Mouse (Mus musculus) layer of hippocampus, postnatal 14 days (tissue): Measurements from ENCODE around the gene 1700028J19Rik. TPM values are rescaled to one million over a fixed set of nuclear protein-coding genes. Genes with fewer than 3 reads are reported as not detected.

Experiments used
- DNase-seq, 2 experiments: peaks; one replicate each; pipeline ENCODE4 v3.0.0; 2021 to 2022; ENCODE audit warnings: low spot score in 2 of 2, mixed read lengths in 1 of 2
- long read RNA-seq, 2 experiments: library from polyadenylated mRNA; stranded (forward); transcript quantifications; one replicate each; pipeline ENCODE4 v2.0.0; 2021
- total RNA-seq, 2 experiments: library from RNA; stranded (reverse); gene quantifications; 2 replicates each; pipeline ENCODE4 v1.2.3; 2021

1700028J19Rik gene
- total RNA-seq = 1 to 10 TPM; 1.4 to 1.5 TPM
- long read RNA-seq, experiment 1, partial matches to known transcripts = 1 of 1 reads
- long read RNA-seq, experiment 1, other reads (novel, unspliced or antisense) = 0 of 1 reads
- long read RNA-seq, experiment 2, partial matches to known transcripts = 0 of 1 reads
- long read RNA-seq, experiment 2, other reads (novel, unspliced or antisense) = 1 of 1 reads

DNA sequence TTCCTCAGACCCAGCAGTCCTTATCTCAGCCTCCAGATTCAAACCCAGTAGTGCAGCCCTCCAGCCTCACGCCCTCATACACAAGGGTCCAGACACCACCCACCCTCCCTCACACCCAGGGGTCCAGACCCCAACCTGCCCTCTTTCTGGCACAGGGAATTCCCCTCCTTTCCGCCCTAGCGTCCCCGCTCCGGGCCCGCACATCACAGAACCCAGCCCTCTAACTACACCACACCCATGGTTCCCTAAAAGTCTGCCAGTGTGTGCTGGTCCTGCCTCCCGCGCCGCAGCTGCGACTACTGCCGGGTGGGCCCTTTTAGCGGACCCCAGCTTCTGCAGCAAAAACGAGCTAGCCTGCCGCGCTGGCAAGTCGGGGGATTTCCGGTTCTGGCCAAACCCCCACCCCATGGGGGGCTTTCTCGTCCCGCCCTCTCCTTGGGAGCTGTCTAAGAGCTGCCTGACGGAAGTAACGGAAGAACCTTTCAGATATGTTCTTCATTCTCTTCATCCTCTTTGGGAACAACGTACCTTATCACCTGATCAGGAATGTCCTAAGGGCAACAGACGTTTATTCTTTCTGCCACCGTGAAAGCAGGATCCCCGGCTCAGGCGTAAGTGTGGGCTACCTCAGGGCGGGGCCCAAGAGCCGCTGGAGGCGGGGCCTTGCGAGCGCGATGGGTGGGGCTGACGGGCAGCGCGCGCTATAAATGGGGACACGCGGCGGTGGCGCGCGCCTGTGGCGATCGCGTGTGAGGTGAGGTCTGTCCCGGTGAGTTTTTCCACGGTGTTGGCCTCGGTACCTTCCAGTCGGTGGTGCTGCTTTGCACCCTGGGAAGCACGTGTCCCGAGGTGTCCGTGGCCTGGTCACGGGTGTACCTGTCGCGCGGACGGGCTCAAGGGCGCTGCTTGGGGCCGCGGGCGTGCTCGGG, at the start of gene 1700028J19Rik, which contains the start of gene 2410002F23Rik:
Gene 1700028J19Rik (minus strand): TSS at position 641 of the 929 bp plus-strand sequence.
Gene 2410002F23Rik (plus strand): TSS at position 668 of the 929 bp plus-strand sequence.
- peak; percentile 93 to 96 for DNase-seq

DNA sequence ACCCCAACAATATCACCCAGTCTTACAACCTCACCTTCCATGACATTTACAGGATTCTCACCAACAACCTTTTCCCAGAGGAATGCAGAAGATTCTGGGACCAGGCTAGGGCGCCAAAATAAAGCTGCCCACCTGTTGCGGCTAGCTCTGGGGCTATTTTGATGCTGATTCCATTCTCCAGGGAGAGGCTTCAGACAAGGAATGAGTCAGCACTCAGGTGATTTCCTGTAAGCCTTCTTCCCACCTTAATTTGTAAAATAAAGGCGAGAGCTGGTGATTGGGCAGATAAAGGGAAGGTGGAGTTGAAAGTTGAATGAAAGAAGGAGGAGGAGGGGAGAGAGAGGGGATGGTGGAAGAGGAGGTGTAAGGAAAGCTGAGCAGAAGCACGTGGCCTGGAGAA, 44.9 kb upstream of the 1700028J19Rik start:
- no peak for DNase-seq

DNA sequence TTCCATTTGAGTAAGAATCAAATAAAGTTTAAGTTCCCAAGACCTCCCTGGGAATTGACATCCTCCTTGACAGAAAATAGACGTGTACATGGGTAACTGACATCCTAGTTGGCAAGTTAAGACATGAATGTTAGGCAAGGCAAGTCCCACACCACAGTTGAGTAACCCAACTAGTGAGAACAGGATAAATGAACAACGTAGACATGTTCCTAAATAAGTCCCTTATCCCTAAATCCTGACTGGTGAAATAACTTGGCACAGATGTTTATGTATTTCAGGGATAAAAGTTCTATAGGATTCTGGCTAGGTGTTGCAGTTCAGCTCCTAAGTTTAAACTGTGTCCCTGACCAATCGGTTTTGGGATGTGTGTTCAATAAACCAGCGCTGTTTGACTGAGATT, 44.5 kb upstream of the 1700028J19Rik start:
- no peak for DNase-seq

- DNase-seq = no peak
These were observed 41.3 kb upstream of the 1700028J19Rik start for GRCm38 (mm10) chr7:44287760-44288159.

- DNase-seq = no peak
These were observed 35.1 kb upstream of the 1700028J19Rik start for GRCm38 (mm10) chr7:44281586-44281985.

GRCm38 (mm10) chr7:44280959-44281358, 34.5 kb upstream of the 1700028J19Rik start:
- DNase-seq = no peak

GRCm38 (mm10) chr7:44277250-44277622, 30.7 kb upstream of the 1700028J19Rik start:
- DNase-seq = peak in 1 of 2 experiments; percentile 57

- no peak for DNase-seq
These were observed 30.2 kb upstream of the 1700028J19Rik start for GRCm38 (mm10) chr7:44276461-44277249.

DNA sequence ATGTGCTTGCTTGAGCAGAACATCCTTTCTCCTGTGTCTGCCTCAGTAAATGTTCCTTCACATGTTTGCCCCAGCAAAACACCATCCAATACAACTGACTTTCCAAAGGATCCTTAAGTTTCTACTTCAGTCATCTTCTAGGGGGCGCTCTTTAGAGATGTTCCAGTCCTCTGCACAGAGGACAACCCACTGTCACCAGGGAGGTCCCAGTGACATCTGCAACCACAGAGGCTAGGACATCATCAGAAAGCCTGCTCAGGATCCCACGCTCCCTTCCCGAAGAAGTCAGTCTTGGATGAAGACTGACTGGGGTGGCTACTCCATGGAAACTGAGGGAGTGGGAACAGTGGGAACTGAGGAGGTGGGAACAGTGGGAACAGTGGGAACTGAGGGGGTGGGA, 29.1 kb upstream of the 1700028J19Rik start:
- DNase-seq = no peak

DNA sequence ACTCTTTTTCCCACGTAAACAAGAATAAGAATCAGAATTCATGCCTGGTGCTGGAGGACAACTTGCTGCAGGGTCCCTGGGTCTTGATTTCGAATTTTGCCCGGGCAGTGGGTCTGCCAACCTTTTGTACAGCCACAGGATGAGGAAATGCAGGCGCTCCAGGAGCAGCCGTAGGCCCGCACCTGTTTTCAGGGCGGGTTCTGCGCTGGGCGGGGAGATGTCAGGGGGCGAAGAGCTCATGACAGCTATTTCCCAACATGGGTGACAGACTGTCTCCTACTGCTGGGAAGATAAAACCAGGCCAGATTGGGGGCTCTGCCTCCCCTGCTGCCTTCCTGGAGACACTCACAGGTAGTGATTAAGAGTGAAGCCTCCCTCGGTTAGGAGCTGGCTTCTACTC, 27.6 kb upstream of the 1700028J19Rik start:
- no peak for DNase-seq

GRCm38 (mm10) chr7:44273446-44273845, 27.0 kb upstream of the 1700028J19Rik start:
- no peak for DNase-seq

- no peak for DNase-seq
These were observed 26.1 kb upstream of the 1700028J19Rik start for GRCm38 (mm10) chr7:44272546-44272945.

DNA sequence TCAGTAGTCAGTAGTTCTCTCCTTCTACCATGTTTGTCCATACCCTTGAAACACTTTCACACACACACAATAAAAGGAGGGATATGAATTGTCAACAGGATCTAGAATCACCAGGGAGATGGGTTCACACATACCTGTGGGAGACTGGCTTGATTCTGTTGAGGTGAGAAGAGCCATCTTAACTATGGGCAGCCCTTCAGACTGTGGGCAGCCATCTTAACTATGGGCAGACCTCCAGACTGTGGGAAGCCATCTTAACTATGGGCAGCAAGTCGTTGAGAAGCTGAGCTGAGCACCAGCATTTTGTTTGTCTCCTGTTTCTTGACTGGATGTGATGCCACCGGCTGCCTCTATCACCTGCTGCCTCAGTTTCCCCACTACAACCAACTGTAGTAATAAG, 24.8 kb upstream of the 1700028J19Rik start:
- no peak for DNase-seq

DNA sequence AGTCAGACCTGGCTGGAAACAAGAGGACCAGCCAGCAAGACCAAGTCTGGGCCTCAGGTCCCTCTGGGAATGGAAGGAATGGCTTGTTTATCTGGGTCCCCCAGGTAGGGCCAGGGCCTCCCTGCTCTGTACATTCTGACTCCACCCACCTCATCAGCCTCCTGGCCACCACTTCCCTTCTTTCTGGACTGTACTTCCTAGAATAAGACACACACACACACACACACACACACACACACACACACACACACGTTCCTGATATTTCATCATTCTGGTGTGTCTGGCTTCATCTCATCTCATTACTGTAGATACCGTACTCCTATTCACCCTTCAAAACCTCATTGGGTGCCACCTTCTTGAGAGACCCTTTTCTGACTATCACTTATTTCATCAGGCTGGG, 22.9 kb upstream of the 1700028J19Rik start:
- DNase-seq = no peak

DNA sequence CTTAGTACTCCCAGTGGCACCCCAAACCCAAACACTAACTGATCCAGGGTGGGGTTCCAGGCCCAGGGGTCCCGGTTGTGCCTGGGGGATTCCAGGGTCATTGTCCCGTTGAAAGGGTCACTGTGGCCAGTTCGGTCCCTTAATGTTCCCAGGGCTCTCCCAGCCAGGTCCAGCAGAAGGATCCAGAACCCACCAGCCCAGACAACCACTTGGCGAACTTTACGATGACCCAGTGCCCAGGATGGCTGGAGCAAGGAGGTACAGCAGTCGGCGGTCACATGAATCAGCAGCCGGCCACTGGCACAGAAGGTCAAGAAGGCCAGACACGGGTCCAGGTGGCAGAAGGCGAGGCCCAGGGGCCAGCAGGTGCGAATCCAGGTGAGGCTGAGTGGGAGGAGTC, 21.6 kb upstream of the 1700028J19Rik start:
- no peak for DNase-seq

- DNase-seq = peak; percentile 98
These were observed 16.5 kb upstream of the 1700028J19Rik start for GRCm38 (mm10) chr7:44262791-44263643.

DNA sequence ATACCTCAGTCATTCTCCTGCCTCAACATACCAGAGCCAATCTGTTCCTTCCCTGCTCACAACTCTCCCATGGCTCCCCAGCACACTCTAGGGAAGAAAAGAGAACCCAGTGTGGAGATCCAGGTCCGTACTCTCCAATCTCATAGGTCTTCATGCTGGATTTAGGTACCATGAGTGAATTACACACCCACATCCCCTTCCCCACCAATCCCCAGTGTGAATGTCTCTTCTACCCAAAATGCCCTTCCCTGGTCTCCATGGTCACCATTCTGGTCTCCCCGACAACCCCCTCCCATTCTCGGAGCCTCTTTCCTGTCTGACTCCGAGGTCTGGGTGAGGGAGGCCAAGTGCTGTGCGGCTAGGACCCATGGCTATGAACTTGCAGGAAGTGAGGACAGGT, 14.7 kb upstream of the 1700028J19Rik start, which contains the start of gene Gm15517:
Gene Gm15517 (plus strand): TSS at position 301 of the 400 bp plus-strand sequence.
- DNase-seq = no peak

DNA sequence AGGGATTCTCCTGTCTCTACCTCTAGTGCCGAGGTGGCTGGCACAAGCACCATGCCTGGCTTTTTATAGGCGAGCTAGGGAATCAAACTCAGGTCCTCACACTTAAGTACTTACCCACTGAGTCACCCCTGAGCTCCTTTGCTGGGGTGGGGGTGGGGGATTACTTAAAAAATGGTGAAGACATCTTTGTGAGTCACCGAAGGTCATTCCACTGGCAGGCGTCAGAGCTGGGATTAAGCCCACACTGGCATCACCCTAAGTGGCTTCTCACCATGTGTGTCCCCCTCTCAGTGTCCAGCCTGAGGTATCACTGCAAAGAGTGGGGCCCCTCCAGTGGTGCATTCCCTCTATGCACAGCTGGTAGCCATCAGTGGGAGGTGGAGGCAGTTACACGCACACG, 13.9 kb upstream of the 1700028J19Rik start:
- no peak for DNase-seq

GRCm38 (mm10) chr7:44257278-44257677, 10.8 kb upstream of the 1700028J19Rik start, which contains the start of gene Acp4:
Gene Acp4 (minus strand): TSS chr7:44257378.
- DNase-seq = no peak

GRCm38 (mm10) chr7:44254930-44255329, 8.4 kb upstream of the 1700028J19Rik start:
- DNase-seq = no peak
